Mouse (Mus musculus): ENCODE measurements around the gene Oma1. TPM values are rescaled to one million over a fixed set of nuclear protein-coding genes. Genes with fewer than 3 reads are reported as not detected.

The Oma1 gene
- total and polyA plus RNA-seq, 2 experiments from 2014 or later = 7.7 to 8.6 TPM

DNA sequence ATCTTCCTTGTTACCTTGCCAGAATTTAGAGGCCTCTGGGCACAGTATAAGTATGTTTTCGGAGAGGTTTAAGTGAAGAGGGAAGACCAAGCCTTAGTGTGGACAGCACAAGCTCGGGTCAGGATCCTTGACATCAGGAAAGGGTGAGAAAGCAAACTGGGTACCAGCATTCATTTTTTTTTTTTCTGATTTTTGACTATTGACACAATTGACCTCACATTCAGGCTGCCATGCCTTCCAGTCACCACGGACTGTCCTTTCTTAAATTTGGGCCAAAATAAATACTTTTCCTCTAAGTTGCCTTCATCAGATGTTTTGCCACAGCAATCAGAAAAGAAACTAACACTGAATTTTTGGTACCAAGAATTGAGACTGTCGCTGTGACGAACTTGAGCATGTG is 68.6 kb downstream of the Oma1 start:
- H3K4me1 ChIP-seq (ENCODE audit: insufficient read depth, low read length) = no peaks in the 10 kb centered on the region
- ATAC-seq (ENCODE audit: low FRiP score) = no peak
- no peak overlapping the region for H3K4me2 ChIP-seq (ENCODE audit: low read depth, low read length, poor library complexity, severe bottlenecking)
- no peak overlapping the region for H3K4me3 ChIP-seq (ENCODE audit: low read depth, low read length)
- no peak for DNase-seq (ENCODE audit: low spot score)
- WGBS = 90% methylated on average over 5 of the region's 5 CpGs
- no peaks in the 10 kb centered on the region for H3K9me3 ChIP-seq (ENCODE audit: low read length)
- H3K27me3 ChIP-seq (ENCODE audit: insufficient read depth, low read length) = no peaks in the 10 kb centered on the region
- H3K9ac ChIP-seq (replicated peaks; ENCODE audit: low read length, poor library complexity, severe bottlenecking) = no peak overlapping the region
- H3K36me3 ChIP-seq (ENCODE audit: insufficient read depth, low read length) = no peaks in the 10 kb centered on the region
- H3K27ac ChIP-seq (ENCODE audit: low read depth, low read length) = no peak overlapping the region
- no peak for TF ChIP-seq CTCF (IDR thresholded peaks at IDR 0.05)

DNA sequence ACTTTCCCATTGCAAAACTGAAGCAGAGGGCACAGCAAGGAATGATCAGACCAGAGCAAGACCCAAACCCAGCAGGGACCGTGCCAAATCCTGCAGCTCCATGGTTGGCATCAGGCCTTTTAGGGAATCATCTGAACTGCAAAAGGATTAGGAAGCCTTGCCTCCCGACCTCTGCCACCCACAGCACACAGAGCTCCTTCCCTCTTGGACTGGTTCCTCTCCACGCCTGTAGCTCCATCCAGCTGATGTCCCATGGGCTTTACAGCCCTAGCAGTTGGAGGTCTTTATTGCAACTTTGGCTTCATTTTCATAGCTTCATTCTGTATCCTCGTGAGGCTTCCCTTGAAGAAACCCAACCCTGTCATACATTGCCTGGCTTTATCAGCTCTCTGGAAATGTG is 71.4 kb downstream of the Oma1 start:
- Histone ChIP-seq H3K27me3 (ENCODE audit: insufficient read depth, low read length) (no peaks in the 10 kb centered on the region), H3K9ac (replicated peaks; ENCODE audit: low read length, poor library complexity, severe bottlenecking) (no peak overlapping the region), H3K36me3 (ENCODE audit: insufficient read depth, low read length) (no peaks in the 10 kb centered on the region), H3K4me2 (ENCODE audit: low read depth, low read length, poor library complexity, severe bottlenecking) (no peak overlapping the region), H3K9me3 (ENCODE audit: low read length) (no peaks in the 10 kb centered on the region), H3K4me1 (ENCODE audit: insufficient read depth, low read length) (no peaks in the 10 kb centered on the region), H3K4me3 (ENCODE audit: low read depth, low read length) (no peak overlapping the region), H3K27ac (ENCODE audit: low read depth, low read length) (no peak overlapping the region)
- no peak for TF ChIP-seq CTCF (IDR thresholded peaks at IDR 0.05)
- DNase-seq (ENCODE audit: low spot score) = no peak
- WGBS = 72% methylated on average over 4 of the region's 4 CpGs
- ATAC-seq (ENCODE audit: low FRiP score) = no peak

DNA sequence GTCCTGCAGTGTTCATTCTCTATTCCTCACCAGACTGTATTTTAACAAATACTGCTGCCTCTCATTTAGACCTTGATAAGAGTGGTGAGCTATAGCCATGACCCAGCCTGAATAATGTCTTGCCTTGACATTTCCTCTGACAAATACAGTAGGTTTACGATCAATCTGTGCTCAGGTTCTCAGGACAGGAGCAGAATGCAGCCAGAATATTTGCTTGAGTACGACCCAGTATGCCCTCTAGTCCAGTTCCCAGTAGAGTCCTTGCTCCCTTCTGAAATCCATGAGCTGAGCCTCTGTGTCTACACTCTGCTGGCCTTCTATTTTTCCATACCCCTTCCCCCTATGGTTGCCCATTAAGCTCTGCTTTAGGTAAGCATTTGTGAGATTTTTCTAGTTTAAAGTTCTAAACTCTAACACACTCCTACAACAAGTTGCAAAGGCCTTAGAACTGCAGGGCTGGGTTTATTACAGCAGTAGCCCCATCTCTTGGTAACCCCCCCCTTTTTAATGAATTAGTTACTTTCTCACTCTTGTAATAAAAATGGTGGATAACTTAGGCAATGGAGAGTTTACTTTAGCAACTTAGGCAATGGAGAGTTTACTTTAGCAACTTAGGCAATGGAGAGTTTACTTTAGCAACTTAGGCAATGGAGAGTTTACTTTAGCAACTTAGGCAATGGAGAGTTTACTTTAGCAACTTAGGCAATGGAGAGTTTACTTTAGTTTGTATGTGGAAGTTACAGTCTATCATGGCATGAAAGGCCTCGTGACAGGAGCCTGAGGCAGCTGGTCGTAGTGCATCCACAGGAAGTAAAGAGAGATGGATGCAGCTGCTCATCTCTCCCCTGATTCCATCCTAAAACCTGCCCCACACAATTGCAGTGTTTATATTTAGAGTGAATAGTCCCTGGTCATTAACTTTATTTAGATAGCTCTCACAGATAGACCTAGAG is 72.5 kb downstream of the Oma1 start:
- no peaks in the 10 kb centered on the region for H3K36me3 ChIP-seq (ENCODE audit: insufficient read depth, low read length)

DNA sequence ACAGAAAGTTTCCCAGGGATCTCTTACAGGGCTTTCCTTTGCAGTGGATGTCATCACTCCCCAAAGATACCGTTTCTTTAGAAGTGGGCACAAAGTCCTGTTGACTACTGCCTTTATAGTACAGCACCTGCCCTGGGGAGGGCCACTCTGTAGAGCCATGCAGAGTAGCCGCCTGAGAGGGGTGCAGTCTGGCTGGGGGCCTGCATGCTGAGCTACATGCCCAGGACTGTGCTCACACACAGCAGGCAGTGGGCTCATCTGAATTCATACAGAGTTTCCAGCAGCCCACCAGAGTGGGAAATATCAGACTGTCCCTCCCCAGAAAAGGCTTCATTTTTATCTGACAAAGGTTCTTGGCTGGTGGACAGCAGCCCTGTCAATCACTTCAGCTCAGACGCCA is 73.7 kb downstream of the Oma1 start:
- H3K9ac ChIP-seq (replicated peaks; ENCODE audit: low read length, poor library complexity, severe bottlenecking) = no peak overlapping the region
- H3K27me3 ChIP-seq (ENCODE audit: insufficient read depth, low read length) = no peaks in the 10 kb centered on the region
- H3K4me3 ChIP-seq (ENCODE audit: low read depth, low read length) = no peak overlapping the region
- H3K4me2 ChIP-seq (ENCODE audit: low read depth, low read length, poor library complexity, severe bottlenecking) = no peak overlapping the region
- no peak for ATAC-seq (ENCODE audit: low FRiP score)
- WGBS = 30% methylated on average over 3 of the region's 3 CpGs
- H3K9me3 ChIP-seq (ENCODE audit: low read length) = no peaks in the 10 kb centered on the region
- H3K36me3 ChIP-seq (ENCODE audit: insufficient read depth, low read length) = no peaks in the 10 kb centered on the region
- H3K27ac ChIP-seq (ENCODE audit: low read depth, low read length) = no peak overlapping the region
- H3K4me1 ChIP-seq (ENCODE audit: insufficient read depth, low read length) = no peaks in the 10 kb centered on the region
- DNase-seq (ENCODE audit: low spot score) = no peak
- no peak for TF ChIP-seq CTCF (IDR thresholded peaks at IDR 0.05)

More for the DNA sequence above, 72.5 kb downstream of the Oma1 start:
- ATAC-seq (ENCODE audit: low FRiP score) (no peak), DNase-seq (ENCODE audit: low spot score) (no peak)
- H3K4me1 ChIP-seq (ENCODE audit: insufficient read depth, low read length) = no peaks in the 10 kb centered on the region
- no peaks in the 10 kb centered on the region for H3K9me3 ChIP-seq (ENCODE audit: low read length)
- no peak overlapping the region for H3K9ac ChIP-seq (replicated peaks; ENCODE audit: low read length, poor library complexity, severe bottlenecking)
- no peaks in the 10 kb centered on the region for H3K27me3 ChIP-seq (ENCODE audit: insufficient read depth, low read length)
- 89% methylated on average over 4 of the region's 4 CpGs for WGBS
- no peak overlapping the region for H3K27ac ChIP-seq (ENCODE audit: low read depth, low read length)
- H3K4me2 ChIP-seq (ENCODE audit: low read depth, low read length, poor library complexity, severe bottlenecking) = no peak overlapping the region
- H3K4me3 ChIP-seq (ENCODE audit: low read depth, low read length) = no peak overlapping the region
- TF ChIP-seq CTCF (IDR thresholded peaks at IDR 0.05) = no peak

DNA sequence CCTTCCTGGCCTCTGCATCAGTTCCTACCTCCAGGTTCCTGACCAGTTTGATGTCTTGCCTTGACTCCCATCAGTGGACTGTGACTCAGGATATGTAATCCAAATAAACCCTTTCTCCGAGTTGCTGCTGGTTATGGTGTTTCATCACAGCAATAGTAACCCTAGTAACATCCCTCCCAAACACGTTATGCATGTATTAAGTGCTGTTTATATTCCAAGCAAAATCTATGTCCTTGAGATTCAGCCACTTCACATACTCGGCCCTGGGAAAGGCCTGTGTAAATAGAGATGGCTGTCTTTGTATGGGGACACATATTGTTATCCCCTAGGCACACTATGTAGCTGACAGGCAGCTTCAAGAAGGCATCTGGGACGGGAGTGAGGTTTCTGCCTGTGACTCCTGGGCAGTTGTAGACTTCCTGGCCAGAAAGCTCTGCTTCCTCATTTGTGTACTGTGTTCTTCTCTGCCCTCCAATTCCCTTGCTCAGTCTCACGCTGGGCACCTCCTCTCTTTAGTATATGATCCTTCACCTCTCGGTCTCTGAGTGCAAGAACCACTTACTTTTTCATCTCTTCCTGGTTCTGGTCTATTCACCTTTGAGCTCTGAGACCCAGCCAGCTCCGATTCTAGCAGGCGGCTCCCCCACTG is 75.0 kb downstream of the Oma1 start:
- no peaks in the 10 kb centered on the region for H3K36me3 ChIP-seq (ENCODE audit: insufficient read depth, low read length)
- H3K4me3 ChIP-seq (ENCODE audit: low read depth, low read length) = no peak overlapping the region
- H3K9ac ChIP-seq (replicated peaks; ENCODE audit: low read length, poor library complexity, severe bottlenecking) = no peak overlapping the region
- no peak for DNase-seq (ENCODE audit: low spot score)
- no peak overlapping the region for H3K27ac ChIP-seq (ENCODE audit: low read depth, low read length)
- no peak for ATAC-seq (ENCODE audit: low FRiP score)
- TF ChIP-seq CTCF (IDR thresholded peaks at IDR 0.05) = no peak
- H3K9me3 ChIP-seq (ENCODE audit: low read length) = no peaks in the 10 kb centered on the region
- WGBS = 64% methylated on average over 8 of the region's 8 CpGs
- no peaks in the 10 kb centered on the region for H3K27me3 ChIP-seq (ENCODE audit: insufficient read depth, low read length)
- no peak overlapping the region for H3K4me2 ChIP-seq (ENCODE audit: low read depth, low read length, poor library complexity, severe bottlenecking)
- H3K4me1 ChIP-seq (ENCODE audit: insufficient read depth, low read length) = no peaks in the 10 kb centered on the region

DNA sequence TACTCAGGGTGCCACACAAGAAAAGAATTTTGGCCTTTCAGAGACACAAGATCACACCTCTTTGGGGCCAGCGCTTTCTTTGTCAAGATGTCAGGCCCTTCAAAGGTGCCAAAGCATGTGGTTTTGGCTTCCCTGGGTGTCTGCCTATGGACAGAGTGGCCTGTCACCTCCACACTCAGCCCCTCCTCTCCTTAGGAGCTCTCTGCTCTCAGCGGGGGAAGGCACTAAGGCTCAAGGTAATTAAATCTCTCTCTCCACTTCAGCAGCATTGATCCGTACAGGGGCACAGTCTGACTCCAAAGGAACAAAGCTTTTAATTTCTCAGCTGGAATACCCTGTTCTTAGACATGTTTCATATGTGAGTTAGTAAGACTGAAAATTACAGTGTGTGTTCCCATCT is 76.0 kb downstream of the Oma1 start:
- no peak overlapping the region for H3K9ac ChIP-seq (replicated peaks; ENCODE audit: low read length, poor library complexity, severe bottlenecking)
- no peak for TF ChIP-seq CTCF (IDR thresholded peaks at IDR 0.05)
- WGBS = 22% methylated on average over 3 of the region's 3 CpGs

More for the DNA sequence above, 76.0 kb downstream of the Oma1 start:
- DNase-seq (ENCODE audit: low spot score) (no peak), ATAC-seq (ENCODE audit: low FRiP score) (no peak)
- no peak overlapping the region for H3K4me2 ChIP-seq (ENCODE audit: low read depth, low read length, poor library complexity, severe bottlenecking)
- H3K27me3 ChIP-seq (ENCODE audit: insufficient read depth, low read length) = no peaks in the 10 kb centered on the region
- H3K27ac ChIP-seq (ENCODE audit: low read depth, low read length) = no peak overlapping the region
- H3K9me3 ChIP-seq (ENCODE audit: low read length) = no peaks in the 10 kb centered on the region
- H3K4me3 ChIP-seq (ENCODE audit: low read depth, low read length) = no peak overlapping the region
- H3K4me1 ChIP-seq (ENCODE audit: insufficient read depth, low read length) = no peaks in the 10 kb centered on the region
- no peaks in the 10 kb centered on the region for H3K36me3 ChIP-seq (ENCODE audit: insufficient read depth, low read length)

Measured in midbrain, postnatal 0 days (tissue).